Mouse (Mus musculus) heart, embryonic 16.5 days (tissue): ENCODE data around the gene Rhno1. TPM values are rescaled to one million over a fixed set of nuclear protein-coding genes. Genes with fewer than 3 reads are reported as not detected.
A peak's percentile ranks its signal among the peaks of the same experiment; 100 is the strongest.

Experiments used
- ATAC-seq: fragments of 200-750 bp; cut with Nextera tagmentation; replicated peaks from 2 replicates; pipeline ENCODE4 v1.8.0; 2017; ENCODE audit warnings: moderate number of reproducible peaks; ENCODE audit not compliant: insufficient read depth, low FRiP score; ENCODE audit errors: extremely low read depth
- H3K27ac ChIP-seq: fragments of 300-500 bp; sonication (generic); 2 replicates; pipeline ENCODE4 v1.5.1; 2014; ENCODE audit warnings: mild to moderate bottlenecking, low read length, control low read depth, moderate library complexity
- H3K27me3 ChIP-seq: fragments of 300-500 bp; sonication (generic); 2 replicates; pipeline ENCODE4 v1.6.1; 2014; ENCODE audit warnings: low read length, mixed read lengths; ENCODE audit not compliant: control insufficient read depth, insufficient read depth
- H3K36me3 ChIP-seq: fragments of 300-500 bp; sonication (generic); 2 replicates; pipeline ENCODE4 v1.6.1; 2014; ENCODE audit not compliant: control insufficient read depth, insufficient read depth
- H3K4me1 ChIP-seq: fragments of 300-500 bp; sonication (generic); 2 replicates; pipeline ENCODE4 v1.6.1; 2014; ENCODE audit warnings: low read length, mixed read lengths; ENCODE audit not compliant: control insufficient read depth, insufficient read depth
- H3K4me2 ChIP-seq: fragments of 300-500 bp; sonication (generic); 2 replicates; pipeline ENCODE4 v1.6.1; 2014; ENCODE audit warnings: low read depth, mild to moderate bottlenecking, control low read depth, low read length
- H3K4me3 ChIP-seq: fragments of 300-500 bp; sonication (generic); 2 replicates; pipeline ENCODE4 v1.5.1; 2014; ENCODE audit warnings: mild to moderate bottlenecking, control low read depth, low read length
- H3K9ac ChIP-seq: fragments of 300-500 bp; sonication (generic); 2 replicates; pipeline ENCODE4 v1.6.1; 2014; ENCODE audit warnings: low read length, control low read depth
- H3K9me3 ChIP-seq: fragments of 300-500 bp; sonication (generic); replicated peaks from 2 replicates; pipeline ENCODE4 v1.6.1; 2016; ENCODE audit warnings: low read length; ENCODE audit not compliant: control insufficient read depth
- WGBS: fragments of 180-500 bp; shearing (Covaris S2); extraction: QIAGEN DNeasy Blood & Tissue Kit; methylation state at CpG from one replicate; pipeline ENCODE4 v1.1.7; 2014; 5-methylcytosine and 5-hydroxymethylcytosine counted together
- polyA plus RNA-seq: library from polyadenylated mRNA; unstranded; fragments of >200 nt; fragmentation: Nextera tagmentation; extraction: Ambion mirVana; gene quantifications from 2 replicates; pipeline ENCODE4 v1.2.1, GENCODE M21; 2015

Rhno1 gene
- polyA plus RNA-seq, 1 experiment from 2014 or later, result 82.5 TPM

GRCm38 (mm10) chr6:128370040-128370439, 7.3 kb upstream of the Rhno1 start:
- Histone ChIP-seq H3K27ac (no peak overlapping the region), H3K36me3 (peaks cover 68% of the 10 kb centered on the region), H3K9me3 (no peaks in the 10 kb centered on the region), H3K9ac (no peak overlapping the region), H3K4me2 (no peak overlapping the region), H3K27me3 (no peaks in the 10 kb centered on the region), H3K4me3 (no peak overlapping the region), H3K4me1 (no peaks in the 10 kb centered on the region; the same call in 1 of the 2 replicates)
- ATAC-seq, result no peak
- WGBS, result 73% methylated on average over 5 of the region's 5 CpGs

GRCm38 (mm10) chr6:128366466-128366865, 3.8 kb upstream of the Rhno1 start:
- Histone ChIP-seq H3K27ac (no peak overlapping the region), H3K27me3 (no peaks in the 10 kb centered on the region), H3K9me3 (no peaks in the 10 kb centered on the region), H3K4me1 (peaks cover 5% of the 10 kb centered on the region), H3K36me3 (peaks cover 40% of the 10 kb centered on the region), H3K4me2 (no peak overlapping the region), H3K4me3 (no peak overlapping the region), H3K9ac (no peak overlapping the region)
- ATAC-seq, result no peak
- WGBS, result 92% methylated on average over 5 of the region's 5 CpGs

GRCm38 (mm10) chr6:128364721-128365120, 2.0 kb upstream of the Rhno1 start:
- peaks cover 24% of the 10 kb centered on the region for H3K36me3 ChIP-seq
- H3K4me2 ChIP-seq, result no peak overlapping the region; the same call in 1 of the 2 replicates
- H3K9ac ChIP-seq, result no peak overlapping the region

GRCm38 (mm10) chr6:128363007-128363825, 505 bp upstream of the Rhno1 start:
- Histone ChIP-seq H3K36me3 (peaks cover 20% of the 10 kb centered on the region), H3K27me3 (no peaks in the 10 kb centered on the region), H3K27ac (peak overlapping the region; percentile 92), H3K9me3 (no peaks in the 10 kb centered on the region), H3K4me2 (peak overlapping the region; percentile 87), H3K9ac (peak overlapping the region; percentile 87), H3K4me3 (peak overlapping the region; percentile 88), H3K4me1 (peaks cover 10% of the 10 kb centered on the region)
- ATAC-seq, result peak; percentile 29
- WGBS, result 1% methylated on average over 45 of the region's 46 CpGs

More at GRCm38 (mm10) chr6:128364721-128365120, 2.0 kb upstream of the Rhno1 start:
- H3K27me3 ChIP-seq, result no peaks in the 10 kb centered on the region
- H3K9me3 ChIP-seq, result no peaks in the 10 kb centered on the region
- peaks cover 10% of the 10 kb centered on the region for H3K4me1 ChIP-seq
- no peak overlapping the region for H3K4me3 ChIP-seq
- H3K27ac ChIP-seq, result no peak overlapping the region
- 71% methylated on average over 6 of the region's 6 CpGs for WGBS
- ATAC-seq, result no peak

- H3K36me3 ChIP-seq, result peaks cover 18% of the 10 kb centered on the region; the same call in 1 of the 2 replicates
- peaks cover 10% of the 10 kb centered on the region for H3K4me1 ChIP-seq
- H3K9ac ChIP-seq, result peak overlapping the region; percentile 87
- no peak for ATAC-seq
- WGBS, result 16% methylated on average over 9 of the region's 9 CpGs
- H3K9me3 ChIP-seq, result no peaks in the 10 kb centered on the region
- H3K27me3 ChIP-seq, result no peaks in the 10 kb centered on the region
- peak overlapping the region; percentile 88 for H3K4me3 ChIP-seq
- H3K4me2 ChIP-seq, result peak overlapping the region; percentile 77
- H3K27ac ChIP-seq, result peak overlapping the region; percentile 92
Measured at GRCm38 (mm10) chr6:128361901-128362300, 810 bp downstream of the Rhno1 start.

GRCm38 (mm10) chr6:128358999-128359398, 3.7 kb downstream of the Rhno1 start:
- Histone ChIP-seq H3K4me2 (no peak overlapping the region), H3K27me3 (no peaks in the 10 kb centered on the region), H3K4me1 (peaks cover 17% of the 10 kb centered on the region), H3K9me3 (no peaks in the 10 kb centered on the region), H3K4me3 (no peak overlapping the region), H3K36me3 (peaks cover 13% of the 10 kb centered on the region; the same call in 1 of the 2 replicates), H3K27ac (no peak overlapping the region), H3K9ac (no peak overlapping the region)
- ATAC-seq, result no peak
- WGBS, result 32% methylated on average over 2 of the region's 2 CpGs

- Histone ChIP-seq H3K4me1 (peaks cover 6% of the 10 kb centered on the region), H3K9ac (peak within 1 kb of the TSS; percentile 84), H3K27me3 (no peaks in the 10 kb centered on the region), H3K27ac (peak within 1 kb of the TSS; percentile 82), H3K9me3 (no peaks in the 10 kb centered on the region), H3K4me2 (peak within 1 kb of the TSS; percentile 91), H3K4me3 (peak within 1 kb of the TSS; percentile 87), H3K36me3 (peaks cover 15% of the 10 kb centered on the region; the same call in 1 of the 2 replicates)
- WGBS, result under 1% methylated on average over 39 of the region's 42 CpGs
- ATAC-seq, result peak; percentile 100
Measured at GRCm38 (mm10) chr6:128355726-128356416, 6.8 kb downstream of the Rhno1 start, which contains the start of gene Tulp3. Tulp3 (minus strand) TSS chr6:128355851.

GRCm38 (mm10) chr6:128355201-128355681, 7.5 kb downstream of the Rhno1 start:
- H3K9ac ChIP-seq, result peak overlapping the region; percentile 84
- H3K4me2 ChIP-seq, result peak overlapping the region; percentile 91
- peak overlapping the region; percentile 82 for H3K27ac ChIP-seq
- peaks cover 6% of the 10 kb centered on the region for H3K4me1 ChIP-seq
- WGBS, result under 1% methylated on average over 27 of the region's 28 CpGs
- peak; percentile 32 for ATAC-seq
- H3K4me3 ChIP-seq, result peak overlapping the region; percentile 87
- H3K27me3 ChIP-seq, result no peaks in the 10 kb centered on the region
- peaks cover 16% of the 10 kb centered on the region; the same call in 1 of the 2 replicates for H3K36me3 ChIP-seq
- H3K9me3 ChIP-seq, result no peaks in the 10 kb centered on the region
